Mouse (Mus musculus): Measurements from ENCODE around the gene Ppp1r1b.
A peak's percentile ranks its signal among the peaks of the same experiment; 100 is the strongest.
"Not testable (repeated sequence)": the region's sequence is repeated elsewhere in the genome, so short reads cannot be mapped to it uniquely, and the experiment has no call there.

Gene Ppp1r1b

DNA sequence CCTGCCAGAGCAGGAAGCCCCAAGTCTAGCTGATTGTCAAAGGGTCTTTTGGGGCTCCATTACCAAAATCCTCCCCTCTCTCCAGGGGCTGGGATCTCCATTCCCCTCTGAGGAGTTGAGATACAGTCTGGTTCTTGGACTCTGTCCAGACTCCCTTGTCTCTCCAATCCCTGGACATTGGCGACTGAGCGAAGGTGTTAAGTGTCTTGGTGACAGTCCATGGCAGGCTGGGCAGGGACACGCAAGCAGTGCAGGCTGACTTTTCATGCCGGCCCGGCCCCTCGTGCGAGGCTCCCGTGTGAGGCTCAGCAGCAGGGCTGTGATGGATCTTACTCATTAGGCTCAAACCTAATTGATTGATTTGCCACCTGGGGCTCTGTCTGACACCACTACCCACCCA is 26.1 kb downstream of the Ppp1r1b start:
- no peak for DNase-seq

DNA sequence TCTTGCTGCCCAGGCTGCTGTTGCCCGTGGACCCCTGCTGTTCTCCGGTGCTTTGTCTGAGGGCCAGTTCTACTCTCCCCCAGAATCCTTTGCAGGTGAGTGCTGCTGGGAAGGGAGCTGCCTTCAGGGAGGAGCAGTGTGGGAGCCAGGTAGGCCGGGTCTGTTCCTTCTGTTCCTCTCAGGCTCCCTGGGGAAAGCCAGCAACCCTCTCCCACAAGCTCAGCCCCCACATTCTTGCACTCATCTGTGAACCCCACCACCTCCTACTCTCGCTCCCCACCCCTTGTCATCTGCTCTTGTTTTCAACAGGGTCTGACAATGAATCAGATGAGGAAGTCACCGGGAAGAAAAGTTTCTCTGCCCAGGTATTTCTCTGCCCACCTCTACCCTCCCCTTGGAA is 28.6 kb downstream of the Ppp1r1b start:
- DNase-seq = no peak

DNA sequence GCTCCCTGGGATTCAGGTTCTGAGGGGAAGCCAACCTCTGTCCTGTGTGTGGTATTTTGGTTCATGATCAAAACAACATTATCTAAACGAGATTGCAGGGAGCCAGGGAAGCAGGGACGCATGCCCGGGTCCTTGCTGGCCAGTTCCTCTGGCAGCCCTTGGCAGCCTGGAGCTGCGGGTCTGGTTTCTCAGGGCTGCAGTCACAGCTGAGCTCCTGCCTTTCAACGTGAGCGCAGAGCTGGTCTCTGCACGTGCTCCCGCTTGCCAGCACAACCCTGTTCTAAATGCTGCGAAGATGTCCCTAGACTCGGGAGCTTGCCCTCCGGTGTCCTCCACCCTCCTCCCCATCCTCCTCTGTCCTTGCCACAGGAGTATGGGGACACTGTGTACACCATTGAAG is 29.6 kb downstream of the Ppp1r1b start:
- no peak for DNase-seq

DNA sequence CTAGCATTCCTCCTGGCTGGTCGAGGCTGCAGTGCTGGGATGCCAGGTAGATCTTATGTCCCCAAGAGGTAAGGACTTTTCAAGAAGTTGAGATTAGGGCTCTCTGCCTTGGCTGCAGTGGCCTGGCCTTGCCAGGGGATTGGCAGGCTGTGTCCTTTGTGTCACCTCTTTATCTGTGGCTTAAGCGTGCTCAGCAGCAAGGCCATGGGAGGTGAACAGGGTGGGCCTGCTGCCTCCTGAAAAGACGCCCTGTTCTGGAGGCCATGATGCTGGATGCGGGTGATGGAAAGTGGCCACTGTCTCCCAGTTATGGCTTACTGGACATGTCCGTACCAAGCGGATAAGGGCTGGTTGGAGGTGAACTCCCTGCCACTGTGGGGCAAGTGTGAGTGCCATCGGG is 31.2 kb downstream of the Ppp1r1b start:
- DNase-seq = no peak

DNA sequence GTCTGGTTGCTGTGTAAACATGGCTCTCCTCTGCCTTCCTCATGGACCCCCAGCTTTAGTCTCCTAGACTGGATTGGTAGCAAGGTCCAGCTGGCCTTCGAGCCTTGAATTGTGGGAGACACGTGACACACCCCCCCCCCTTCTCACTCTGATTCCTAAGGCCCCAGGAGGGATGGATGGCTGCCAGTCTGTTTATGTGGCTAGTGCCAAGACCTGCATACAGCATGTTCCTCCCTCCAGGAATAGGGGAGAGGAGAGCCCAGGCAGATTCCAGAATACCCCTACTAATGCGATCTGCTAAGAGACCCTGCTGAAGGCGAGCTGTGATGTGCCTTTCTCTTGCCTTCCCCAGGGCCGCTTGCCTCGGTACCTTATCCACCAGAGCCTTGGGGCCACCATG is 31.9 kb downstream of the Ppp1r1b start:
- no peak for DNase-seq

DNA sequence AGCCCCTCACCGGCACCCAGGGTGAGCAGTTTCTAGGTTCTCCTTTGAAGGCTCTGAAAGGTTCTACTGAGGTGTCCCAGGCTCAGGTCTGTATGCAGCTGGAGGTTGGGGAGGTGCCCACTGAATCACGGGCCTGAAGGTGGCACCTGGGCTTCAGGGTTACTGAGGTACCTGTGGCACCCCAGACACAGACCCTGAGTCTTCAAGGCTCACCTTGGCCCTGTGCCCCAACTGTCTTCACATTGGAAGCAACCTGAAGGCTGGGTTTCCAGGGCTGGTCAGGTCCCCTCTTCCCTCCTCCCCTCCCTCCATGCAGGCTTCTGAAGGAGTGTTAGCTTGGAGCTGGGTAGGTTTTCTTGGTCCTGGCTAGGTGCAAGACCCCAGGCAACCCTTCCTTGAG is 33.4 kb downstream of the Ppp1r1b start:
- DNase-seq = no peak

DNA sequence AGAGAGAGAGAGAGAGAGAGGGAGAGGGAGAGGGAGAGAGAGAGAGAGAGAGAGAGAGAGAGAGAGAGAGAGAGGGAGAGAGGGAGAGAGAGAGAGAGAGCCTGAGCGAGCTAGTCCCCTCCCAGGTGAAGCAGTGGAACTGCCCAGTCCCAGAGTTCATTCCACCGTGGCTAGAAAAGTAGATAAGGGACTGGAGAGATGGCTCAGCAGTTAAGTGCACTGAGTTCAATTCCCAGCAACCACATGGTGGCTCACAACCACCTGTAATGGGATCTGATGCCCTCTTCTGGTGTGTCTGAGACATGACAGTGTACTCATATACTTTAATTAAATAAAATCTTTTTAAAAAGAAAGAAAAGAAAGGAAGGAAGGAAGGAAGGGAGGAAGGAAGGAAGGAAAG is 34.2 kb downstream of the Ppp1r1b start:
- not testable (repeated sequence) for DNase-seq

DNA sequence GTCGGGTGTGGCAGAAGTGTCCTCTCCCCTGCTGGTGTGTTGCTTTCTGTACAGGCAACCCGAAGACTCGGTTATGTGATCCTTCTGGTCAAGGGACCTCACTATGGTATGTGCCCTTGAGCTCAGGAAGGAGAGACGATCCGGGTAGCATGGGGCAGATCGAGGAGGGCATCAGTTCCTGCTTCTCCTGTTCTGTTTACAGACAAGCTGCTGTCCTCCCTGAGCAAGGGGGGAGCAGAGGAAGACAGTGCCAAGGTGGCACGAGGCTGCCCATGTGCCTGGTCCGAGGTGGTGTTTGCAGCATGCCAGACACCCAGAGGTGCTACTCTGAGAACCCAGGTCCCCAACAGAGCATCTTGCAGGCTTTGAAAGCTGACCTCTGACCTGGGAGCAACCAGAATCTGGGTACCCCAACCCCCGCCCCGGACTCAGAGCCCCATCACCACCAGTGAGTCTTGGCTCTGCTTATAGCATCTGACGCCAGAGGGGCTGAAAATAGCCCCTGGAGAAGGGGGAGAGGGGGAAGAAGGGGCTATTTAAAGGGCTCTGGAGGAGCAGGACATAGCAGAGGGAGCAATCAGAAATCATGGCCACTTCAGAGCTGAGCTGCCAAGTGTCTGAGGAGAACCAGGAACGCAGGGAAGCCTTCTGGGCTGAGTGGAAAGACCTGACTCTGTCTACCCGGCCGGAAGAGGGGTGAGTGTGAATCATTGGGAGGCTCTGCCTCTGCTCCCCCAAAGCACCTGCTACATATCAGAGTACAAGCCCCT is 35.2 kb downstream of the Ppp1r1b start, which contains the start of gene Tcap:
Gene Tcap, plus strand, starts transcription at position 551 of the 770 bp plus-strand sequence.
- DNase-seq = no peak

DNA sequence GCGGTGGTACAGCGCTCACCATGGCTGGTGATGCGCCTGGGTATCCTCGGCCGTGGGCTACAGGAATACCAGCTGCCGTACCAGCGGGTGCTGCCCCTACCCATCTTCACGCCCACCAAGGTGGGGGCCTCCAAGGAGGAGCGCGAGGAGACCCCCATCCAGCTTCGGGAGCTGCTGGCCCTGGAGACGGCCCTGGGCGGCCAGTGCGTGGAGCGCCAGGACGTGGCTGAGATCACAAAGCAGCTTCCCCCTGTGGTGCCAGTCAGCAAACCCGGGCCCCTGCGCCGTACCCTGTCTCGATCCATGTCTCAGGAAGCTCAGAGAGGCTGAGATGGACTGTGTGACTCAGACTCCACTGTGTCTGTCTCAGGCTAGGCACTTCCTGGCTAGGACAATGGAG is 36.0 kb downstream of the Ppp1r1b start:
- no peak for DNase-seq

DNA sequence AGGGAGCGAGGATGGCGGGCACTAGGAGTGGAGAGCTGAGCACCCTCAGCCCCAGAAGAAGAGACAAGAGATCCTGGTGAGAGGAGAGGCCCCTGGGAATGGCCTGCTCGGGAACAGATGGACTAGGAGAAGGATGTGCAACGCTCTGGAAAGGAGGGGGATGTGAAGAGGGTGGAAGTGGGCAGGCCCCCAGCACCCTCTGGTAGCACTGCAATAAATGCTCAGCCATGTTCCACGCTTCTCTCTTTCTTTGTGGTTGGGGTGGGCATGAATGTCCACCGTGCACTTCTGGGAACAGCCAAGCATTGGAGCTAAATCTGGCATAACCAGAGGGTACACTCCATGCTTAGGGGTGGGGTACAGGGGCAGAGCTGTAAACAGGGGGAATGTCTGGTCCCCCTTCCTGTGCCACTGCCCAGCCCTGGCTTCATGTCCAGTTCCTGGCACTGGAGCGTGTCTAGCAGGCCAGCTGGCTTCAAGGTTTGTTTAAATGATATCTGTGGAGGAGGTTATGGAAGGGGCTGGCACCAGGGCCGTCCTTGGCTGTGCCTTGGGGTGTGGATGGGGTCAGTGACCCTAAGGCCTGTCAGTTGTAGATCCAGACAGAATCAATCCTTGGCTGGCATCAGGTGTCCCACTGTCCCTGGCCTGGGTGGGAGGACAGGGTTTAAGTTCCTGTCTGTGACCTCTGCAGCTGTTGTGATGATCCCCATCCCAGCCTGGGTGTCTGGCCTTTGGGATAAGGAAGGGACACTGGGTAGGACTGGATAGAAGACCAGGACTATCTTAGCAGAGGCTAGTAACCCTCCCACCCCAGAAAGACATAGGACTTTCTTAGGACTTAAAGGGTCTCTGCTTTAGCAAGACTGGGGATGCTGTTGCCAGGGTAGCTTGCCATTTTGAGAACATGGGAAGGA is 36.8 kb downstream of the Ppp1r1b start:
- DNase-seq = no peak

DNA sequence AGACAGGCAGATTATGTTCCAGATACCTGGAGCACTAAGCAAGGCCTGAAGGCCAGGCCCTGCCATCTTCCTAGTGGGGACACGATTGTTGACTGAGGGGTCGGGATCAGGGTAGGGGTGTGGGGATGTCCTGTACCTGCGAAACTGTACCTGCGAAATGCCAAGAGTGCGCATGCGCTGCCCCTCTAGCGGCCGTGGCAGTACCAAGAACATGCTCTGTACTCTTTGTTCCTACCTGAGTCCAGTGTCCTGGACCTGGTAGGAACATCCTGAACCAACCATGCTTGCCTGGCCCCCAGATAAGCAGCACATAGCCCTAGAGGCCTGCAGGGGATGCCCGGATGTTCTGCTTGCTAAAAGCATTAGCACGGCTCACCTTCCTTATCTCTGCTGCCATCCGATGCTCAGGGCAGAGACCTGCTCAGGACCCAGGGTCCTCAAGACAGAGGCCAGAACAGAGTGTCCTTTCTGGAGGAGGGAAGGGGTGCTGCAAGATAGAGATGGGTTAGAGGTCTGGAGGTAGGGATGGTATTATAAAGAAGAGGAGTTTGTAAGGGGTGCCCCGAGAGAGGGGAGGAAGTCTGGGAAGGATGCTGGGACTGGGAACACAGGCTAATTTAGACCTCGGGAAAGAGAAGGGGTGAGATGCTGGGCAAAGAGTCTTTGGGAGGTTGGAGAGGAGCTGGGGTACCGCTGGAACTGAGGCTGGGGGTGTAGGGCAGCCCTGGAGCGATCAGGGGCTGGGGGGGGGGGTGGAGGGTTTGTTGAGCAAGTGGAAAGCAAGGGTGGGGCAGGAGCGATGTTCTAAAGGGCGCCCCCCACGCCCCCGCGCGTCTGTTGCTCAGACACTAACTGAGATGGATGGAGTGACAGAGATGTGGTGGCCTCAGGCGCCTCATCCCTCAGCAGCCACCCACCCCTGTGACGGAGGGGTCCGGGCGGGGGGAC is 37.7 kb downstream of the Ppp1r1b start, which contains the start of gene Pnmt:
Gene Pnmt, plus strand, starts transcription at position 813 of the 948 bp plus-strand sequence.
- no peak for DNase-seq

DNA sequence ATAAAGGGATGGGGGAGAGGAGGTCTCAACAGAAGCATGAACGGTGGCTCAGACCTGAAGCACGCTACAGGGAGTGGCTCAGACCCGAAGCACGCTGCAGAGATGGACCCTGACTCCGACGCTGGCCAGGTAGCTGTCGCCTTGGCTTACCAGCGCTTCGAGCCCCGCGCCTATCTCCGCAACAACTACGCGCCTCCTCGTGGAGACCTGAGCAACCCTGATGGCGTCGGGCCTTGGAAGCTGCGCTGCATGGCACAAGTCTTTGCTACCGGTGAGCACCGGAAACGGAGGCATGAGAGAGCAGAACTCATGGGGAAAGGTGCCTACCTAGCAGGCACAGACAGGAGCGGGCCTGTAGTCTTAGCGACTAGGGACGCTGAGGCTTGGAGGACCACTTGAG is 38.4 kb downstream of the Ppp1r1b start:
- no peak for DNase-seq

DNA sequence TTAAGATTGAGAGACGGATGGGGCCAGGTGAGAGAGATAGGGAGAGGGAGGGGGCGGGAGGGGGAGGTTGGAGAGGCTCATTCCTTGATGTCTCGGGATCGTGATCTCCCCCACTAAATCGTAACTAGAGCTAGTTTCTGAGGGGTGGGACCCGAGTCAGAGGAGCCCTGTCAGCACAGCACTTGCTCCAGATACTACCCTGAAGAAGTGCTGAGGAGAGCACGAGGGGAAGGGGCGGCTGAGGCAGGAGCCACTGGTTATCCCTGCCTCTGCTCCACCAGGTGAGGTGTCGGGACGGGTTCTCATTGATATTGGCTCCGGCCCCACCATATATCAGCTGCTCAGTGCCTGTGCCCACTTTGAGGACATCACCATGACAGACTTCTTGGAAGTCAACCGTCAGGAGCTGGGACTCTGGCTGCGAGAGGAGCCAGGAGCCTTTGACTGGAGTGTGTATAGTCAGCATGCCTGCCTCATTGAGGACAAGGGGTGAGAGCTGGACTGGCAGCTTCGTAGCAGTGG is 38.9 kb downstream of the Ppp1r1b start:
- DNase-seq = no peak

DNA sequence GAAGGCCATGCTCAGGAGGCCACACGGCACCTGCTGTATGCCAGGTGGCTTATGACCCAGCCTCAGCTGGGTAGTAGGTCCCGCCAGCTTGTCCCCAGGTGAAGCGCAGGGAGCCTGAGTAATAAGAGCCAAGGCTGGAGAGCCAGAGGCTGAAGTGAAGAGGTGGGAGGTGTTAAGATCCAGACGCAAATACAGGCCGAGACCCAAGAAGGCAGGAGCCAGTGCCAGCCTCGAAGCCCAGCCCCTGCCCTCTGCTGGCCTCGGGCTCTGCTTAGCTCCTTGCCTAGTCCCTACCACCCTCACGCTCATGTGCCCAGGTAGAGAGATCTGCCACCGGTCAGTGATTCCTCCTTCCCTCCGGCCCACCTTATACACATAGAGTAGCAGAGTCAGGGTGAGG is 40.1 kb downstream of the Ppp1r1b start:
- no peak for DNase-seq

DNA sequence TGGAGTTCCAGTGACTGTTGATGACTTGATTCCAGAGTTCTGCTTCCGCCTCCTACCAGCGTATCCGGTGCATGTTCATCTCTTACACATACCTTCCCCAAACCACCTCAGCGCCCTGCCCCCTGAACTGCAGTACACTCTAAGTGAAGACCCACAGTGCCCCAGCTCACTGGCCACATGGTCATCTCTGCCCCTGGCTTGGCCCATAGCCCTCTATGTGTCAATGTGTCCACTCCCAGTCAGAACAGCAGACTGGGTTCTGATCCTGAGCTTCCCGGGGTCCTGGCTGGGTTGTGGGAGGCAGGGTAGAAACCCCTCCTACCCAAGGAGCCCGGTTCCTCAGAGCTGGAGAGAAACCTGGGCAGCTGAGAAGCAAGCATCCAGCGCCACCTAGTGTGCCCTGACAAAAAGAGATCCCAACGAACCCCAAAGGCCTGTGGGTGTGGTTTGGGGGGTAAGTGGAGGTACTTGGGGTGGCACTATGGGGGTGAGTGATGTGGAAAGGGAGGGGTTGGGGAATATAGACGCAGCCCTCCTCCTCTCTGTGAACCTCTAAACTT is 41.1 kb downstream of the Ppp1r1b start:
- DNase-seq = peak in 1 of 2 experiments; percentile 41

DNA sequence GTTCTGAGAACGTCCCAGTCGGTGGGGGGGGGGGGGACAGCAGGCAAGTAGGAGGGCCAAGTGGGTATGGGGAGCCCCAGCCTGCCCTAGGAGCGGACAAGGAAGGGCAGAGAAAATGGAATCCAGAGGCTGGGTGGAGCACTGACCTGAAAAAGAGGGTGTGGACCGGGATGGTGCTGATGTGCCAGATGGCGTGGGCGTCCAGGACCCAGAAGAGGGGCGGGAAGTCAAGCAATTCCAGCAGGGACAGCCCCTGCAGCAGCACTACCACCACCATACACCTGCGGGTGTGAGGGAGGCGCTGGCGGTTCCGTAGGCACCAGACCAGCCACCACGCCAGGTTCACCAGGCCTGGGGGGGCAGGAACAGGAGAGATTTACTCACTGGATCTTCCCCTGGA is 41.9 kb downstream of the Ppp1r1b start:
- DNase-seq = no peak

DNA sequence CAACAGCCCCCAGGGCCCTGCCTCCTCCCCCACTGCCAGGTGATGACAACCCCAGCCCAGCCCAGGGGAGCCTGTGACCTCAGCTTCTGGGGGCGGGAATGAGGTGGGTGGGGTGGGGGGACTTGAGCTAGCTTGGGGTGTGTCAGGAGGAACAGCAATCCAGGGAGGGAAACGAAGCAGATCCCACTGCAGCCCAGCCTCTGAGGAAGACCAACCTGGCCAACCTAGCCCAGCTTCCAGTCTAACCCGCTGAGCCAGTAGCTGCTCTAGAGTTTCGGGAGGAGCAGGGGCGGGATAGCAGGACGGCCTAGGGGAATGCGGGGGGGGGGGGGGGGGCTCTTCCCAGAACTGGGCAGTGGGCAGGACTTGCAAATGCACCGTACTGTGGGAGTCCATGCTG is 43.8 kb downstream of the Ppp1r1b start:
- DNase-seq = no peak

DNA sequence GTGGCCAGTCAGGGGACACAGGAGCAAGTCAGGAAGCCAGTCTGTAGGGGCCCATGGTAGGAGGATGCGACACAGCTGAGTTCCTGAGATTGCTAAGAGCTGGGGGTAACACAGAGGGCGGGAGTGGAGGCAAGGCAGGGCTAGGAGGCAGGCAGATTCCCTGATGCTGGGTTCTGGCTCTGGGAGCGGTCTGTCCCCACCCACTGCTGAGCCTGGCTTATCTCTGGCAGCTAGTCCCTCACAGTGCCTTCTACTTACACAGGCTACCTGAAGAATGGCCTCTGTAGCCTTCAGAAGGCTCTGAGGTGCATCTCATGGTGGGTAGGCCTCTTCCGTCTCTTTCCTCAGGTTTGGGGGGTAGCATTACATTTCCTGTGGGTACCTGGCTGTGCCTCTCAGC is 44.4 kb downstream of the Ppp1r1b start:
- no peak for DNase-seq

DNA sequence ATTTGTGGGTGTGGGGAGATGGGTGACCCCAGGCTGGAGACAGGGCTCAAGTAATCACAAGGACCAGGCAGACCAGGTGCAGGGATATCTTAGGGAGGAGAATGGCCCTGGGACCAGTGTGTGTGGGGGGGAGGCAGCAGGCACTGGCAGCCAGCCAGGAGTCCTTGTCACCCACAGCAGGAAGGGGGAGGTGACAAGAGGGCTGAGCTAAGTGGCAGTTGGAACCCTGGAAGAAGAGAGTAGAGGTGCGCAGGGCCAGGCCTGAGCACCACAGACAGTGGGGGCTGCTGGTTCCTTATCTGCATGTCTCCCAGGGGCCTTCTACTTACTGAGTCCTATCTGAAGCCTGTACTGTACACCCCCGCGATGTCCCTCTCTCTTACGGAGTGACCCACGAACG is 45.1 kb downstream of the Ppp1r1b start:
- peak in 1 of 2 experiments; percentile 19 for DNase-seq

DNA sequence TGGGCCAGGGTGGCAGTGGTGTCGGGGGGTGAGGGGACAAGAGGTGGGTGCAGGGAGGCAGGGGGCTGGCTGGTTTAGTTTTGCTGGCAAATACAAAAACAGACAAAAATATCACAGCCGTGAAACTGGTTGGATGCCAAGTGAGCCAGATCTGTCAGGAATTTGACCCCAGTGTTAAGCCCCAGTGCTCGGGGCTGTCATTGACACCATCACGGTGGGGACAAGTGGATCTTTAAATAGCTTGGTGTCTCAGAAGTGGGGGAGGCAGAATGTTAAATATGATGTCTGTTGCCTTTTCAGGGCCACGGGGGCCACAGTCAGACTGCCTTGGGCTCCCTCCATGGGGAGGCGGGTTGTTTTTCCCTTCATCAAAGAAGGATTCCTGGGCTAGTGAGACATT is 46.1 kb downstream of the Ppp1r1b start:
- no peak for DNase-seq

DNA sequence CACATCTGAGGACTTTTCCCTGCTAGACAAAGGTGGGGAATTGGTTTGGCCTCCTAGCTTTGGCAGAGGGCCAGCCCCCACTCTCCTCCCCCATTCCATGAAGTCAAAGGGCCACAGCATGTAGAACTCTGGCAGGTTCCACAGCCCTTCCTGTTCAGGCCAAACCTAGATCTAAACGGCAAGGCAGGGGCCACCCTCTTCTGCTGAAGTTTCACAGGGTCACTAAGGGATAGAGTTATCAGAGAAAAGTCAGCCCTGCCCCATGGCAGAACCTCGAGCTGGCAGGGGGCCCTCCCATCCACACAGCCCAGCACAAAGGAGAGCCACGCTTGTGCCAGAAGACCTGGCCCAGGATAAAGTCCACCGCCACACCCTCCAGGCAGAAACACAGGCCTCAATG is 46.8 kb downstream of the Ppp1r1b start:
- no peak for DNase-seq

DNA sequence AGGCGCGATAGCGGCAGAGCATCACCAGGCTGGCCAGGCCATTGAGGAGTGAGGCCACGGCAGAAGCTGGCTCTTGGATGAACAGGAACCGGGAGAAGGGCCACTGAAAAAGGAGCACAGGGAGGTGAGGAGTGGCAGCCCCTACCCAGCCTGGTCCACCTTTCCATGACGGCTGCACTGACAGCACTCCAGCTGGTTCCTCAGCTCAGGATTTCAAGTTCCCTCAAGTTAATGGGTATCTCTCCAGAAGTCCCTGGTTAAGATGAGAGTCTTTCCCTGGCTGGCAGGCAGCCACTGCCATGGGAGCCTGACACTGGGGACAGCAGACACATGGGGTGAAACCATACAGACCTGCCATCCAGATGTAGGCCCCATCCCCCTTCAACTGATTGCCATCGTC is 49.7 kb downstream of the Ppp1r1b start:
- no peak for DNase-seq
